Mouse (Mus musculus) granulocyte monocyte progenitor cell, adult 5-6 weeks (primary cell): Measurements from ENCODE around the gene Bdp1. TPM values are rescaled to one million over a fixed set of nuclear protein-coding genes. Genes with fewer than 3 reads are reported as not detected.
A peak's percentile ranks its signal among the peaks of the same experiment; 100 is the strongest.

ENCODE experiments used
- ATAC-seq: replicated peaks from 2 replicates; pipeline ENCODE4 v1.8.0; 2016; ENCODE audit warnings: mild to moderate bottlenecking, moderate TSS enrichment, inconsistent platforms; ENCODE audit not compliant: poor library complexity, severe bottlenecking
- total RNA-seq, 2 experiments: library from RNA; stranded (forward) in 1 of 2; stranded (reverse) in 1 of 2; fragments of 200-712, 200-1000 nt in 1 of 2; fragments of >200 nt in 1 of 2; fragmentation: Nextera tagmentation in 1 of 2; gene quantifications; 2 replicates each; pipeline ENCODE4 v1.2.3; 2014 to 2017

Bdp1 gene
- total RNA-seq, 2 experiments from 2014 or later = 38.2 to 57.0 TPM

- ATAC-seq = peak; percentile 42; the same call in 1 of the 2 replicates
These were observed 97.9 kb downstream of the Bdp1 start for GRCm38 (mm10) chr13:100005911-100006496.

- peak; percentile 98 for ATAC-seq
These were observed 102.1 kb downstream of the Bdp1 start for GRCm38 (mm10) chr13:100001790-100002196.

- ATAC-seq = peak; percentile 40; the same call in 1 of the 2 replicates
These were observed 104.8 kb downstream of the Bdp1 start for GRCm38 (mm10) chr13:99999078-99999477.

GRCm38 (mm10) chr13:99998099-99998498 is 105.8 kb downstream of the Bdp1 start:
- no peak for ATAC-seq

- ATAC-seq = no peak
These were observed 114.3 kb downstream of the Bdp1 start for GRCm38 (mm10) chr13:99989592-99989991.

- no peak for ATAC-seq
These were observed 120.5 kb downstream of the Bdp1 start for GRCm38 (mm10) chr13:99983320-99983719.

GRCm38 (mm10) chr13:99979406-99979805 is 124.5 kb downstream of the Bdp1 start:
- no peak for ATAC-seq

GRCm38 (mm10) chr13:99970089-99970488 is 133.8 kb downstream of the Bdp1 start:
- no peak for ATAC-seq

Other genes with a start within 250 kb of the Bdp1 start
- gene Cartpt, start 203.0 kb downstream of the Bdp1 start, total RNA-seq (2014; fragmentation: Nextera tagmentation) = not detected in 2 replicates
- gene Cartpt, start 203.0 kb downstream of the Bdp1 start, total RNA-seq (2017) = not detected in 2 replicates
- 12.3 and 17.4 TPM in 2 replicates for gene Mccc2, start 88.4 kb downstream of the Bdp1 start, total RNA-seq (2014; fragmentation: Nextera tagmentation)
- 17.3 and 28.7 TPM in 2 replicates for gene Mccc2, start 88.4 kb downstream of the Bdp1 start, total RNA-seq (2017)
- gene Serf1, start 3.9 kb upstream of the Bdp1 start, total RNA-seq (2014; fragmentation: Nextera tagmentation) = 57.7 and 60.1 TPM in 2 replicates
- 52.3 and 53.4 TPM in 2 replicates for gene Serf1, start 3.9 kb upstream of the Bdp1 start, total RNA-seq (2017)
- 101 and 113 TPM in 2 replicates for gene Smn1, start 20.8 kb upstream of the Bdp1 start, total RNA-seq (2014; fragmentation: Nextera tagmentation)
- 59.7 and 75.1 TPM in 2 replicates for gene Smn1, start 20.8 kb upstream of the Bdp1 start, total RNA-seq (2017)
- 31.8 and 36.4 TPM in 2 replicates for gene Naip2, start 98.0 kb upstream of the Bdp1 start, total RNA-seq (2014; fragmentation: Nextera tagmentation)
- 41.2 and 41.9 TPM in 2 replicates for gene Naip2, start 98.0 kb upstream of the Bdp1 start, total RNA-seq (2017)
- 14.6 and 20.0 TPM in 2 replicates for gene Naip5, start 142.3 kb upstream of the Bdp1 start, total RNA-seq (2014; fragmentation: Nextera tagmentation)
- gene Naip5, start 142.3 kb upstream of the Bdp1 start, total RNA-seq (2017) = 15.0 and 16.5 TPM in 2 replicates
- gene Naip6, start 213.6 kb upstream of the Bdp1 start, total RNA-seq (2014; fragmentation: Nextera tagmentation) = 14.3 and 16.9 TPM in 2 replicates
- gene Naip6, start 213.6 kb upstream of the Bdp1 start, total RNA-seq (2017) = 9.6 and 11.4 TPM in 2 replicates